Mouse (Mus musculus): ENCODE measurements around the gene Proca1.
"Not testable (repeated sequence)": the region's sequence is repeated elsewhere in the genome, so short reads cannot be mapped to it uniquely, and the experiment has no call there.

Gene Proca1

GRCm38 (mm10) chr11:78182961-78183844 is 10.0 kb upstream of the Proca1 start, which contains the start of gene Rpl23a:
Gene Rpl23a (minus strand): TSS chr11:78183584.
- peak; percentile 87 for DNase-seq

- no peak for DNase-seq
These were observed 9.2 kb upstream of the Proca1 start for GRCm38 (mm10) chr11:78183884-78184514.

GRCm38 (mm10) chr11:78184702-78185101 is 8.5 kb upstream of the Proca1 start:
- DNase-seq = not testable (repeated sequence)

- peak; percentile 74 for DNase-seq
These were observed 4.6 kb upstream of the Proca1 start, which contains the start of gene Rab34 for GRCm38 (mm10) chr11:78188331-78189233. Gene Rab34 (plus strand): TSS chr11:78188430.

GRCm38 (mm10) chr11:78189234-78190040 is 3.8 kb upstream of the Proca1 start:
- peak; percentile 70 for DNase-seq

GRCm38 (mm10) chr11:78190041-78190440 is 3.2 kb upstream of the Proca1 start:
- no peak for DNase-seq

GRCm38 (mm10) chr11:78194411-78195100 is 1.4 kb downstream of the Proca1 start:
- DNase-seq = no peak

- DNase-seq = no peak
These were observed 2.1 kb downstream of the Proca1 start for GRCm38 (mm10) chr11:78195101-78195863.

GRCm38 (mm10) chr11:78202372-78202771 is 9.2 kb downstream of the Proca1 start:
- no peak for DNase-seq

GRCm38 (mm10) chr11:78204287-78204686 is 11.1 kb downstream of the Proca1 start:
- no peak for DNase-seq

- DNase-seq = no peak
These were observed 12.4 kb downstream of the Proca1 start for GRCm38 (mm10) chr11:78205361-78206206.

GRCm38 (mm10) chr11:78207190-78207589 is 14.0 kb downstream of the Proca1 start:
- DNase-seq = no peak

- DNase-seq = no peak
These were observed 16.7 kb downstream of the Proca1 start for GRCm38 (mm10) chr11:78209886-78210285.

GRCm38 (mm10) chr11:78210615-78211014 is 17.4 kb downstream of the Proca1 start:
- no peak for DNase-seq

GRCm38 (mm10) chr11:78211513-78211912 is 18.3 kb downstream of the Proca1 start:
- no peak for DNase-seq

- DNase-seq = no peak
These were observed 20.1 kb downstream of the Proca1 start for GRCm38 (mm10) chr11:78213086-78213817.

- no peak for DNase-seq
These were observed 22.6 kb downstream of the Proca1 start for GRCm38 (mm10) chr11:78215709-78216317.

GRCm38 (mm10) chr11:78223586-78223985 is 30.4 kb downstream of the Proca1 start:
- DNase-seq = no peak
